Mouse (Mus musculus) intestine, embryonic 14.5 days (tissue): ENCODE data around the gene Ceacam1. TPM values are rescaled to one million over a fixed set of nuclear protein-coding genes. Genes with fewer than 3 reads are reported as not detected.
"Not testable (repeated sequence)": the region's sequence is repeated elsewhere in the genome, so short reads cannot be mapped to it uniquely, and the experiment has no call there.

Experiments used
- ATAC-seq: fragments of 200-750 bp; cut with Nextera tagmentation; replicated peaks from 2 replicates; pipeline ENCODE4 v1.8.0; 2017; ENCODE audit warnings: low read depth, moderate number of reproducible peaks, moderate TSS enrichment, moderate library complexity; ENCODE audit not compliant: low FRiP score, low TSS enrichment
- DNase-seq: peaks from one replicate; pipeline ENCODE4 v3.0.0-alpha.2; 2018; ENCODE audit warnings: low spot score
- H3K27ac ChIP-seq: fragments of 300-500 bp; sonication (generic); 2 replicates; pipeline ENCODE4 v1.5.1; 2014; ENCODE audit warnings: low read depth, mild to moderate bottlenecking, control low read depth
- H3K27me3 ChIP-seq: fragments of 300-500 bp; sonication (generic); replicated peaks from 2 replicates; pipeline ENCODE4 v1.6.1; 2014; ENCODE audit warnings: low read length, control low read depth; ENCODE audit not compliant: control insufficient read depth, insufficient read depth
- H3K36me3 ChIP-seq: fragments of 300-500 bp; sonication (generic); 2 replicates; pipeline ENCODE4 v1.6.1; 2014; ENCODE audit warnings: low read length, control low read depth; ENCODE audit not compliant: control insufficient read depth, insufficient read depth
- H3K4me1 ChIP-seq: fragments of 300-500 bp; sonication (generic); replicated peaks from 2 replicates; pipeline ENCODE4 v1.6.1; 2014; ENCODE audit warnings: low read length, control low read depth, mixed read lengths; ENCODE audit not compliant: control insufficient read depth, insufficient read depth
- H3K4me2 ChIP-seq: fragments of 300-500 bp; sonication (generic); 2 replicates; pipeline ENCODE4 v1.6.1; 2014; ENCODE audit warnings: low read length
- H3K4me3 ChIP-seq: fragments of 300-500 bp; sonication (generic); 2 replicates; pipeline ENCODE4 v1.5.1; 2014; ENCODE audit warnings: low read depth, low read length, control low read depth, mixed read lengths
- H3K9ac ChIP-seq: fragments of 300-500 bp; sonication (generic); 2 replicates; pipeline ENCODE4 v1.6.1; 2014; ENCODE audit warnings: mild to moderate bottlenecking, low read length
- H3K9me3 ChIP-seq: fragments of 300-500 bp; sonication (generic); 2 replicates; pipeline ENCODE4 v1.6.1; 2016; ENCODE audit warnings: low read length, control low read depth; ENCODE audit not compliant: control insufficient read depth
- WGBS: fragments of 180-500 bp; shearing (Covaris S2); extraction: QIAGEN DNeasy Blood & Tissue Kit; methylation state at CpG from one replicate; pipeline ENCODE4 v1.1.7; 2014; 5-methylcytosine and 5-hydroxymethylcytosine counted together
- polyA plus RNA-seq: library from polyadenylated mRNA; unstranded; fragments of >200 nt; fragmentation: Nextera tagmentation; extraction: Ambion mirVana; gene quantifications from 2 replicates; pipeline ENCODE4 v1.2.1, GENCODE M21; 2014

Gene Ceacam1
- 12.0 and 13.1 TPM in 2 replicates for polyA plus RNA-seq

- H3K4me1 ChIP-seq, H3K36me3 ChIP-seq, H3K27me3 ChIP-seq, DNase-seq, H3K9ac ChIP-seq, H3K4me2 ChIP-seq, H3K9me3 ChIP-seq, H3K4me3 ChIP-seq, H3K27ac ChIP-seq: not testable (repeated sequence)
- 18% methylated on average over 5 of the region's 5 CpGs for WGBS
- 0 out of 2 replicates have a peak, but pooled peaks have one; percentile 43 for ATAC-seq
Observed at GRCm38 (mm10) chr7:25477091-25477751, at the start of gene Ceacam1. TSS of gene Ceacam1 (minus strand) at chr7:25477603.

GRCm38 (mm10) chr7:25516070-25516777 is 38.8 kb upstream of the Ceacam1 start:
- H3K36me3 ChIP-seq, ATAC-seq, H3K27ac ChIP-seq, H3K4me3 ChIP-seq, H3K4me1 ChIP-seq, H3K4me2 ChIP-seq, H3K9ac ChIP-seq, DNase-seq, H3K9me3 ChIP-seq, H3K27me3 ChIP-seq: not testable (repeated sequence)
- WGBS = 58% methylated on average over 2 of the region's 5 CpGs

- H3K27ac ChIP-seq, H3K4me1 ChIP-seq, DNase-seq, H3K27me3 ChIP-seq, ATAC-seq, H3K4me3 ChIP-seq, H3K4me2 ChIP-seq, H3K9ac ChIP-seq, H3K9me3 ChIP-seq, H3K36me3 ChIP-seq: not testable (repeated sequence)
- WGBS = 33% methylated on average over 1 of the region's 1 CpGs
Observed at GRCm38 (mm10) chr7:25515667-25516066, 38.3 kb upstream of the Ceacam1 start.

GRCm38 (mm10) chr7:25509925-25510324 is 32.5 kb upstream of the Ceacam1 start:
- ATAC-seq = peak; percentile 74
- Histone ChIP-seq H3K4me2 (no peak overlapping the region), H3K9me3 (no peaks in the 10 kb centered on the region), H3K4me1 (no peaks in the 10 kb centered on the region), H3K9ac (no peak overlapping the region), H3K27ac (no peak overlapping the region), H3K27me3 (no peaks in the 10 kb centered on the region), H3K4me3 (no peak overlapping the region), H3K36me3 (no peaks in the 10 kb centered on the region)
- DNase-seq = no peak
- WGBS = 13% methylated on average over 3 of the region's 3 CpGs

- Histone ChIP-seq H3K4me3 (no peak overlapping the region), H3K9ac (no peak overlapping the region), H3K4me1 (no peaks in the 10 kb centered on the region), H3K27me3 (no peaks in the 10 kb centered on the region), H3K4me2 (no peak overlapping the region), H3K9me3 (no peaks in the 10 kb centered on the region), H3K27ac (no peak overlapping the region), H3K36me3 (no peaks in the 10 kb centered on the region)
- ATAC-seq (no peak), DNase-seq (no peak)
- 94% methylated on average over 1 of the region's 1 CpGs for WGBS
Observed at GRCm38 (mm10) chr7:25494649-25495048, 17.2 kb upstream of the Ceacam1 start.

GRCm38 (mm10) chr7:25490698-25491097 is 13.3 kb upstream of the Ceacam1 start:
- H3K9me3 ChIP-seq, H3K9ac ChIP-seq, H3K27ac ChIP-seq, H3K4me3 ChIP-seq, H3K4me1 ChIP-seq, DNase-seq, H3K27me3 ChIP-seq, ATAC-seq, H3K36me3 ChIP-seq, H3K4me2 ChIP-seq: not testable (repeated sequence)
- no CpG with 5 or more reads among the region's 1 CpGs for WGBS

- not testable (repeated sequence) for H3K27ac ChIP-seq, ATAC-seq, H3K4me3 ChIP-seq, DNase-seq, H3K36me3 ChIP-seq, H3K4me2 ChIP-seq, H3K4me1 ChIP-seq, H3K9me3 ChIP-seq, H3K9ac ChIP-seq, H3K27me3 ChIP-seq
- 90% methylated on average over 3 of the region's 3 CpGs for WGBS
Observed at GRCm38 (mm10) chr7:25489382-25489781, 12.0 kb upstream of the Ceacam1 start.

GRCm38 (mm10) chr7:25486186-25486585 is 8.8 kb upstream of the Ceacam1 start:
- Histone ChIP-seq H3K4me1 (no peaks in the 10 kb centered on the region), H3K4me2 (no peak overlapping the region), H3K9me3 (no peaks in the 10 kb centered on the region), H3K27me3 (no peaks in the 10 kb centered on the region), H3K4me3 (no peak overlapping the region), H3K27ac (no peak overlapping the region), H3K36me3 (no peaks in the 10 kb centered on the region), H3K9ac (no peak overlapping the region)
- ATAC-seq (no peak), DNase-seq (no peak)
- WGBS = 14% methylated on average over 1 of the region's 1 CpGs

- ATAC-seq (no peak), DNase-seq (no peak)
- Histone ChIP-seq H3K4me2 (no peak overlapping the region), H3K27me3 (no peaks in the 10 kb centered on the region), H3K27ac (no peak overlapping the region), H3K9me3 (no peaks in the 10 kb centered on the region), H3K4me1 (no peaks in the 10 kb centered on the region), H3K36me3 (no peaks in the 10 kb centered on the region), H3K9ac (no peak overlapping the region), H3K4me3 (no peak overlapping the region)
- 66% methylated on average over 5 of the region's 5 CpGs for WGBS
Observed at GRCm38 (mm10) chr7:25485061-25485460, 7.7 kb upstream of the Ceacam1 start.
